Mouse (Mus musculus) MEL (cell line): Measurements from ENCODE around the gene Ripk3.

Source experiments
- CTCF ChIP-seq, 3 experiments: IDR thresholded peaks in 2 of 3; conservative IDR thresholded peaks in 1 of 3; 2 replicates each; pipeline ENCODE4 v1.5.1; 2011 to 2012; ENCODE audit warnings: low read length in 3 of 3, low read depth in 2 of 3, mild to moderate bottlenecking in 2 of 3, improper control_type of control experiment in 1 of 3, inconsistent platforms in 1 of 3, mixed read lengths in 1 of 3, moderate library complexity in 1 of 3; ENCODE audit not compliant: control insufficient read depth in 1 of 3, insufficient read depth in 1 of 3, poor library complexity in 1 of 3, severe bottlenecking in 1 of 3
- EP300 ChIP-seq, 2 experiments: IDR thresholded peaks; 2 replicates each; pipeline ENCODE4 v1.6.1; 2011; ENCODE audit warnings: improper control_type of control experiment in 2 of 2, low read length in 2 of 2, low read depth in 1 of 2, mild to moderate bottlenecking in 1 of 2
- GABPA ChIP-seq: IDR thresholded peaks from 2 replicates; pipeline ENCODE4 v1.6.1; 2012; ENCODE audit warnings: low read depth, mild to moderate bottlenecking, inconsistent platforms, low read length, improper control_type of control experiment, moderate library complexity
- MAFK ChIP-seq: IDR thresholded peaks from 2 replicates; pipeline ENCODE4 v1.6.1; 2011; ENCODE audit warnings: low read depth, mild to moderate bottlenecking, low read length, improper control_type of control experiment, borderline replicate concordance
- MXI1 ChIP-seq: IDR thresholded peaks from 2 replicates; pipeline ENCODE4 v1.6.1; 2011; ENCODE audit warnings: mild to moderate bottlenecking, low read depth, low read length, improper control_type of control experiment
- TBP ChIP-seq: IDR thresholded peaks from 2 replicates; pipeline ENCODE4 v1.8.0; 2011; ENCODE audit warnings: low read depth, low read length, improper control_type of control experiment
- ZC3H11A ChIP-seq: IDR thresholded peaks from 2 replicates; pipeline ENCODE4 v1.6.1; 2012; ENCODE audit warnings: low read depth, mild to moderate bottlenecking, inconsistent platforms, low read length, improper control_type of control experiment

- TF ChIP-seq GABPA: no peak
- no peak for TF ChIP-seq CTCF (IDR thresholded peaks at IDR 0.05 in 2 of 3, conservative IDR thresholded peaks at IDR 0.05 in 1 of 3; ENCODE audit: control insufficient read depth in 1 of 3, insufficient read depth in 1 of 3, low read depth in 2 of 3, low read length in 3 of 3, poor library complexity in 1 of 3, severe bottlenecking in 1 of 3)
- TF ChIP-seq MAFK: no peak
- no peak for TF ChIP-seq ZC3H11A
- TF ChIP-seq TBP: no peak
- TF ChIP-seq MXI1: no peak
- no peak for TF ChIP-seq EP300 (IDR thresholded peaks at IDR 0.05; ENCODE audit: low read depth in 1 of 2, low read length in 2 of 2)
Measured at GRCm38 (mm10) chr14:55779656-55780055, 9.0 kb downstream of the Ripk3 start.
